Mouse (Mus musculus) right cerebral cortex, adult 2 months (tissue): ENCODE measurements around the gene Adig.

ENCODE experiments used
- DNase-seq, 2 experiments: peaks; one replicate each; pipeline ENCODE4 v3.0.0; 2021 to 2022; ENCODE audit warnings: low spot score in 2 of 2

The Adig gene

DNA sequence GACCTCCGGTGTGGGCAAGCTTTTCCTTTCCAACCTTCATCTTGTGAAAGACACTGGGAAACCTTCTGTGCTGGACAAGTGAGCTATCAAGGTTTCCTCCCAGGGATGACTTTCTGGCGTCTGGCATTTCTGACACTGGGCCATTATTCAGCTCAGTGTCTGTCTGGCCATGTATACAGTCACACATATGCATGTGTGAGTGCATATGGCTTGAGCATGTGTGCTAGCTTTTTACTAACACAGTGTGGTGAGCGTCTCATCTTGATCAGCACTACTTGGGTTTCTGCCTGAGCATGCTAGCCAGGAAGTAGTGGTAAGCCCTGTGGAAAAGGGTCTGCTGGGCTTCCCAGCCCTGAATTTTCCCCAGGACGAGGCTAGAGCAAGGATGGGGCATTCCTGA, 38.9 kb downstream of the Adig start:
- no peak for DNase-seq

DNA sequence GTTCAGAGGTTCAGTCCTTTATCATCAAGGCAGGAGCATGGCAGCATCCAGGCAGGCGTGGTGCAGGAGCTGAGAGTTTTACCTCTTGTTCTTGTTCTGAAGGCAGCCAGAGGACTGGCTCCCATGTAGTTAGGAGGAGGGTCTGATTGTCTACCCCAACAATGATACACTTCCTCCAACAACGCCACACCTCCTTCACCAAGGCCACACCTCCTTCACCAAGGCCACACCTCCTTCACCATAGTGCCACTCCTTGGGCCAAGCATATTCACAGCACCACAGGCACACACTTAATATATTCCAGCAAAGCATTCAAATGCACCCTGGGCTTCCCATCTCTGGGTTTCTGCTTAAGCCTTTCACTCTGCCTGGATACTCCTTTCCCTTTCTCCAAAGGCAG, 42.9 kb downstream of the Adig start:
- no peak for DNase-seq

- peak; percentile 79 to 82 for DNase-seq
Observed at GRCm38 (mm10) chr2:158546751-158547150, 44.3 kb downstream of the Adig start.

GRCm38 (mm10) chr2:158550067-158550466, 47.7 kb downstream of the Adig start:
- peak; percentile 83 to 87 for DNase-seq

GRCm38 (mm10) chr2:158554366-158554765, 52.0 kb downstream of the Adig start:
- DNase-seq: no peak

GRCm38 (mm10) chr2:158555252-158555651, 52.8 kb downstream of the Adig start:
- DNase-seq: no peak

DNA sequence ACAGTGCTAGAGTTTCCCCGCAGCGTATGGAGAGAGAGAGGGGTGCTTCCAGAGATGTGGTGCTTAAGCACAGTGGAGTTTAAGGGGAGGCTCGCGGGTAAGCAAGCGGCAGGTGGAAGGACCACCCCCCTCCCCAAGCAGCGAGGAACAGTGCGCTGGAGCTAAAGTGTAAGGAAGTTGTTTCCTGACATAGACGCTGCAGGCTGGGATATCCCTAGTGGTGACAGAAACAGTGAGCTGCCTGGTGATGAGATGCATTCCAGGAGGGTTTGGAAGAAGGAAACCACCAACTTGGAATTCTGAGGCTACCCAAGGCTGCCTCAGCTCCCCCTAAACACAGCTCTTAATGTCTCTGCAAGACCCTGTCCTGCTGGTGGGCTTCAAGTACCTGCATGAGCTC, 53.4 kb downstream of the Adig start:
- no peak for DNase-seq

DNA sequence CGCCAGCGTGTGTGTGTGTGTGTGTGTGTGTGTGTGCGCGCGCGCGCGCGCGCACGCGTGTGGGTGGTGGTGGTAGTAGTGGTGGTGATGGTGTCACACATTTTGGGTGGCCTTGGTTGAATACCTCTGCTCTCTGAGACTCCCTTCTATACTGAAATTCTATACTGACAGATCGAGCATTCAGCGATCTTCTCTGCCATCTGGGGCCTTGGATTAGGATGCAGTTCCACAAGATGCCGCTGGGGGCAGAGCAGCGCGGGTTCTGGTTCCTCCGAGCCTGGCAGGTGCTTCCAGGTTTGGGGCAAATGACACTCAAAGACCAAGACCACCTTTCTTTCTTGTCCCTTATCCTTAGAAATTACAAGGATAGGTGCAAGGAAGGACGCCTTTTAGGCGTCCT, 53.8 kb downstream of the Adig start:
- DNase-seq: peak; percentile 83 to 91

DNA sequence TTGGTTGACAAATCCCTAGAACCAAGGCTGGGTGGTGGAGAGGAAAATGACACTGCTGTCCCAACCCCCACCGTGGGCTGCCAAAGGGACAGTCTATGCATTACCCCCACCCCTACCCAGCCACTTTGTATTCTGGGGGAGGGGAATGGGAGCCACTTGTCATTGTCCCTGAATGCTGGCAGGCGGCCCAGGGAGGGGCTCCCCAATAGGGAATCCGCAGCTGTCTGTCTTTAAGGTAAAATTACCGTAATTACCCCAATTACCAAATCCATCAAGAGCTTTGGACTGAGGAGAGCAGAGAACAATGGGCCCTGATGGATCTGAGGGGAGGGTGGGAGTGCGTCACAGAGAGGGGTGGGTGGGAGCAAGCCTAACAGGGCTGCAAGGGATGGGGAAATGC, 54.3 kb downstream of the Adig start:
- no peak for DNase-seq
